Mouse (Mus musculus) mouse embryonic stem cell (cell line): ENCODE measurements around the gene Fam216a.

Experiments
- in situ Hi-C, 2 experiments: fragments of 300-500 bp; cut with MboI; formaldehyde crosslinking; loops; 1 replicate in 1 of 2; 3 replicates in 1 of 2; pipeline ENCODE4 v1.14.3; 2019 to 2020; ENCODE audit warnings: low sequenced_read_pairs in 2 of 2, low pct_unique_long_range_greater_than_20kb in 1 of 2, mixed read lengths in 1 of 2; ENCODE audit not compliant: unreplicated experiment in 1 of 2

The Fam216a gene

DNA sequence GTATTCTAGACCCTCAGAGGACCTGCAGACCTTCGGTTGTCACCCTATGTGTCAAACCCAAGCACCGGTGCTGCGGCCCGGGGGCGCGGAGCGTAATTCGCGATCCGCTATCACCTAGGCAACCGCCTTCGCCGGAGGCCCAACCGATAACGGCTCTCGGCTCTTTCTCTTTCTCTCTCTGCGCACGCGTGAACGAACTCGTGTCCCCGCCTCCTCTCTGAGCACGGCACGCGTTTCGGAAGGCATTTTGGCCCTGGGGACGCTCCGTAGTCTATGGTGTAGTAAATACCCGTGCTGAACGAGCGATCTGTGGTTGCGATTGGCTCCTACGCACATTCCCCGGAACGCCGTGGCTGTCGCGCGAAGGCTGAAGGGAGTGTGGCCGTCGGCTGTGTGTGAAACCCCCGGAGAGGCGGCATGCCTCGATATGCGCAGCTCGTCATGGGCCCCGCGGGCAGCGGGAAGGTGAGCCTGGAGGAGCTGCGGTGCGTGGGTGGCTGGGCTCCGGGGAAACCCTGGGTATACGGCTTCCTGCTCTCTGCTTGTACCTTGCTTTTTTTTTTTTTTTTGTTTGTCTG, at the start of gene Fam216a:
Gene Fam216a, minus strand, starts transcription at position 173 of the 578 bp plus-strand sequence.
- in situ Hi-C loops: no loop called here

GRCm38 (mm10) chr5:122421271-122422068, 49.3 kb upstream of the Fam216a start, which contains the start of gene Anapc7:
Anapc7 (plus strand) TSS chr5:122421693.
- in situ Hi-C loops: loop anchor here in 1 of 2 experiments (10.0 kb wide), 1 partner anchor 203 kb away; no protein-coding TSS in a partner anchor

- in situ Hi-C loops: loop anchor here in 1 of 2 experiments (10.0 kb wide), 1 partner anchor 204 kb away; no protein-coding TSS in a partner anchor
Measured at GRCm38 (mm10) chr5:122420676-122421075, 48.5 kb upstream of the Fam216a start.

- in situ Hi-C loops: no loop called here
Measured at GRCm38 (mm10) chr5:122415465-122415864, 43.3 kb upstream of the Fam216a start.

GRCm38 (mm10) chr5:122414351-122414750, 42.2 kb upstream of the Fam216a start:
- in situ Hi-C loops: no loop called here

GRCm38 (mm10) chr5:122412826-122413225, 40.7 kb upstream of the Fam216a start:
- in situ Hi-C loops: no loop called here

DNA sequence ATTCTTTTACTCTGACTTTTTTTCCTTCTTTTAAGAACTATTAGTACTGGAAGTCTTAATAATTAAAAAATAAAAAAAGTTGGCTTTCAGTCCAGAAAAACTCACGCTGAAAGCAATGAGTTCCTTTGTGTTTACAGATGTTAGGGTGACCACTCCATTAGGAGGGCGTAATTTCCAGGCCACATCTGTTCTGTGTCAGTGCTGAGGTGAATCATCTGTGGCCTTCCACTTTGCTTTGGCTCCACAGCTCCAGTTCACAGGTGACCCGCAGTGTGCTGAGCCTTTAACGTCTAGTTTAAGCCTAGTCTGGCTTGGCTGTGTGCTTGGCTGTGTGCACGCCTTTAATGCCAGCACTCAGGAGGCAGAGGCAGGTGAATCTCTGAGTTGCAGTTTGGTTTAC, 39.7 kb upstream of the Fam216a start:
- in situ Hi-C loops: no loop called here

DNA sequence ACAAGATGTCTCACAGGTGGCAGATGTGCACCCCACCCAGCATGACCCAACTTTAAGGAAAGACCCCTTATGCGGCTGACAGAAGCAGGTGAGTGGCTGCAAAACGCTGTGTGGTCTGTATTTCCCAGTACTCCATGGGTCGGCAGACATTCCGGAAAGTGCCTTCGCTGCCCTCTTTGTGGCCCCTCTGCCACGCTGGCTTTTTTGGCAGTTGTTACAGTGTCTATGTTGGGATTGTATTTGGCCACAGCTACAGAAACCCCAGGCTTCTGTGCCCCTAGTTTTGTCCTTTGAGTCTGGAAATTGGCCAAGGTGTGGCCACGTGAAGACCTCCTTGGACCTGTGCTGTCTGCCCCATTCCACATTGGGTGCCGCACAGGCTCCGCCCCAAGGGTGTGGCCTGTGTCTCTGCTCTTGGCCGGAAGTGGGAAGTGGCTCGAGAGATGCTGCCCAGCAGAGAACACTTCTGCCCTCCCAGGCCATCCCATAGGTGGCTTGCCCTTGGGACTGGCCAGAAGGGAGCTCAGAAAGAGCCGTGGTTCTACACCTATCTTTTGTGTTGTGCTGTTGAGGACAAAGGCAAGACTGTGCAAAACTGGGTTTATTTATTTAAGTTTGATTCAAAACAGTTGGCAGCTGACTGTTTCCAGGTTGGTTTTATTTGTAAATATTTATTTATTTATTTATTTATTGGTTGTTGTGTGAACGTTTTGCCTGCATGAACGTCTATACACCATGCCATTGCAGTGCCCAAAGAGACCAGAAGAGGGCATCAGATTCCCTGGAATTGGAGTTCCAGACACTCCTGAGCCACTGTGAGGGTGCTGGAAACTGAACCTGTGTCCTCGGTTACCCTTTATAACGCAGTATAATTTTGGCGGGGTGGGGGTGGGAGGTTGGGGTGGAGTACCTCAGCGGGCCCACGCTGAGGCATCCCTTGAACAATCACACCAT, 37.8 kb upstream of the Fam216a start:
- in situ Hi-C loops: loop anchor here in 1 of 2 experiments (10.0 kb wide), 1 partner anchor 215 kb away; no protein-coding TSS in a partner anchor

DNA sequence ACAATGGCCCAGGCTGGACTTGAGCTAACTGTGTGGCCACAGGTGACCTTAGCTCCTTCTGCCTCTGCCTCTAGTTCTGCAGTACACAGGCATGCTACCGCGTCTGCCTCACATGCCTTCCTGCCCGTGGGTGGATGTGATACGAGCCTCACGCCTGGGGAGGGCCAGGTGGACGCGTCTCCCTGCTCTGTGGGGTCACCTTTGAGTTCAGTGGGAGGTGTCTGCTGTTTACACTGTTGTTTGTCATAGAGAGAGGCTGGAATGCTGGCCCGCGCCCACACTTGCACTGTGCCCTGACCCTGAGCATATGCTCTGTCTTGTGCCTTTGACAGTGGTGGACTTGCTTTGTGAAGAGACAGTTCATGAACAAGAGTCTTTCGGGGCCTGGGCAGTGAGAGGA, 33.4 kb upstream of the Fam216a start:
- in situ Hi-C loops: loop anchor here in 1 of 2 experiments (10.0 kb wide), 1 partner anchor 219 kb away; no protein-coding TSS in a partner anchor

GRCm38 (mm10) chr5:122403362-122403761, 31.2 kb upstream of the Fam216a start:
- in situ Hi-C loops: loop anchor here in 1 of 2 experiments (10.0 kb wide), 1 partner anchor 221 kb away; no protein-coding TSS in a partner anchor

DNA sequence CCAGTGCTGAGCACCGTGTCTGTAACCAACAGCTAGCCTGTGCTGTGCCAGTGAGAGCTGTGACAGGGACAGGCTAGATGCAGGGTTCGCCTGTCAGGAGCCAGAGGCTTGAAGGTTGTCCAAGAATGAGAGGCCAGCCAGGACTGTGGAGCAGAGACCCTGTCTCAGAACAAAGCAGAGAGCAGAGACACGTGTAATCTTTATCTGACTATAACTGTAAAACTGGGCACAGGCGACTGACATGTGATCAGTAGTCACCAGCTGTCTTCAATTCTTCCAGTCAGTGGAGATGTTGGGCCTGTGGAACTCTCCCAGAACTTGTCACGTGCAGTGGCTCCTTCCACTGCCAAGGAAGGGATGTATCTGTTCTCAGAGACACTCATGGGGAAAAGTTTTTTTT, 30.6 kb upstream of the Fam216a start:
- in situ Hi-C loops: loop anchor here in 1 of 2 experiments (10.0 kb wide), 1 partner anchor 222 kb away; no protein-coding TSS in a partner anchor

DNA sequence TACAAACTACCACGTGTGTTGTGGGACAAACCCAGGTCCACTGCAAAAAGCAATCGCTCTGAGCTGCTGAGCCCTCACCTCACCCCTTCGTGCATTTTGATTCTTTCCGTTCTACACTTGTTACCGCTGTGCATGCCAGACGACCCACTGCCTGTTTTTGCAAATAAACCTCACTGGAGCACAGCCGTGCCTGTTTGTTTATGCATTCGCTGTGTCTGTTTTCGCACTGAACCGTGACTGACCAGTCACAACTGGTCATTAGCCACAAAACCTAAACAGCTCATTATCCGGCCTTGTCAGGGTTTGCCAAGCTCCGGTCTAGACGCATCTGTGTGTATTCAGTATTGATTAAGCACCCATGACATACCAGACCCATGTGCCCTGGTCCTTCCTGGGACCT, 30.0 kb upstream of the Fam216a start:
- in situ Hi-C loops: loop anchor here in 1 of 2 experiments (10.0 kb wide), 1 partner anchor 223 kb away; no protein-coding TSS in a partner anchor

GRCm38 (mm10) chr5:122401303-122401640, 29.1 kb upstream of the Fam216a start:
- in situ Hi-C loops: loop anchor here in 1 of 2 experiments (10.0 kb wide), 1 partner anchor 224 kb away; no protein-coding TSS in a partner anchor

DNA sequence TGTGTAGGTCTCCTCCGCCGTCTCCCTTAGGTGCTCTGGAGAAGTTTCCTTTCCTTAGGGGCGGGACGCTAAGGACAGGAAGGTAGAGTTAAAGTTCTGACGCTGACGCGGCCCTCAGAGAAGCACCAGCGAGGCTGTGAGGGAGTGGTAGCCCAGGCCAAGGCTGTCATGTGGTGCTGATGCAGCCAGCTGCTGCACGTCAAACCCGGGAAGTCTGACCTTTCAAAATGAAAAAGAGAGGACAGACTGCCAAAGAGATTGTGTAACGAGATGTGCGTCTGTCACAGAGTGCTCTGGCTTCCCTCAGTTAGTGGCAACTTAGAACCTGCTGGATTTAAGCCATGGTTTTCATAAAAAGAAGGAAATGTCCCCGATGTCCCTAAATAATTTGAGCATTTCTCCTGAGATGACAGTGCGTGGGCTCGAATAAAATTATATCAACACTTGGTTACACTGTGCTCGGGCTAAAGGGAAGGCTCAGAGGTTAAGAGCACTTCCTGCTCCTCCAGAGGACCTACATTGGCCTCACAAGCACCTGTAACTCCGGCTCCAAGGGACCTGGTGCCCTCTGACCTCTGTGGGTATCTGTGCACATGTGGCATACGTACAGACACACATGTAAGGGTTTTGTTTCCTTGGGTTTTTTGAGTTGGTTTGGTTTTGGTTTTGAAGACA, 28.6 kb upstream of the Fam216a start:
- in situ Hi-C loops: loop anchor here in 1 of 2 experiments (10.0 kb wide), 1 partner anchor 224 kb away; no protein-coding TSS in a partner anchor

DNA sequence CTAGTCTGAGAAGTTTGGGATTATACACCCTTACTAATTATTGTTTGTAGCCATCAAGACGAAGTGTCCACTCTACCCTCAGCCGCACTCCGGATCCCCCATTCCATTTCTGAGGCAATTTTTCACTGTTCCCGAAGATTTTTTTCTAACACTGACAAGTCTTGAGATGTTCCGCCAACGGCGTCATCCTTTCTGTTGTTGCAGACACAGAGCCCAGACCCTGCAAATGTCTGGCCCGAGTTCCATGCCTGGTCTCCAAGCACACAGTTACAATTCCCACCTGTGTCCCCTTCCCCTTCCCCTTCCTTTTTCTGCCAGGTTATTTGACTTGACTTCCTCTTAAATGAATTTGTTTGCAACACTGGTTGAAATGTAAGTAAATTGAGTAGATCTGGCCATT, 27.7 kb upstream of the Fam216a start:
- in situ Hi-C loops: loop anchor here in 1 of 2 experiments (10.0 kb wide), 1 partner anchor 225 kb away; no protein-coding TSS in a partner anchor

GRCm38 (mm10) chr5:122397495-122397894, 25.3 kb upstream of the Fam216a start:
- in situ Hi-C loops: no loop called here

DNA sequence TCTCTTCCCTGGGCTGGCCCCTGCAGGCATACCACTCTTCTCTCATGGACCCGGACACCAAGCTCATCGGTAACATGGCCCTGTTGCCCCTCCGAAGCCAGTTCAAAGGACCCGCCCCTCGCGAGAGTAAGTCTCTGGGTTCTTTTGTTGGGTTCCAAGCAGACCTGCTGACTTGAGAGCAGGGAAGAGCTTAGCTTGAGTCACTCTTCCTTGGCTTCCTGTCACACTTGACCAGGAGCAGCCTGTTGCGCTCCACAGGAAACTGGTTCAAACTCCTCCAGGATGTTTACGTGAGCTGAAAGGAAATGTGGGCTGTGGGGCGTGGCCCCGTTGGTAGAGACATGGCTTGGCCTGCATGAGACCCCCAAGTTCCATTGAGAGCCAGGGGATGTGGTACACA, 24.6 kb upstream of the Fam216a start:
- in situ Hi-C loops: no loop called here

GRCm38 (mm10) chr5:122393887-122394286, 21.7 kb upstream of the Fam216a start:
- in situ Hi-C loops: no loop called here
